Mouse (Mus musculus) hindbrain, postnatal 0 days (tissue): ENCODE results near the gene Agfg1. TPM values are rescaled to one million over a fixed set of nuclear protein-coding genes. Genes with fewer than 3 reads are reported as not detected.

ENCODE experiments used
- ATAC-seq: fragments of 200-750 bp; cut with Nextera tagmentation; 2 replicates; pipeline ENCODE4 v1.8.0; 2017; ENCODE audit warnings: mild to moderate bottlenecking, moderate TSS enrichment, moderate library complexity
- DNase-seq: peaks from one replicate; pipeline ENCODE4 v3.0.0-alpha.2; 2015; ENCODE audit warnings: low spot score
- H3K27ac ChIP-seq: fragments of 300-500 bp; sonication (generic); 2 replicates; pipeline ENCODE4 v1.5.1; 2014; ENCODE audit warnings: mild to moderate bottlenecking
- H3K27me3 ChIP-seq: fragments of 300-500 bp; sonication (generic); 2 replicates; pipeline ENCODE4 v1.6.1; 2014; ENCODE audit warnings: low read length, mixed read lengths; ENCODE audit not compliant: insufficient read depth
- H3K36me3 ChIP-seq: fragments of 300-500 bp; sonication (generic); 2 replicates; pipeline ENCODE4 v1.6.1; 2014; ENCODE audit warnings: low read length, mixed read lengths; ENCODE audit not compliant: insufficient read depth
- H3K4me1 ChIP-seq: fragments of 300-500 bp; sonication (generic); 2 replicates; pipeline ENCODE4 v1.6.1; 2014; ENCODE audit warnings: antibody characterized with exemption, low read length, mixed read lengths; ENCODE audit not compliant: insufficient read depth
- H3K4me2 ChIP-seq: fragments of 300-500 bp; sonication (generic); 2 replicates; pipeline ENCODE4 v1.6.1; 2014; ENCODE audit warnings: low read depth, mild to moderate bottlenecking, low read length, moderate library complexity, mixed read lengths
- H3K4me3 ChIP-seq: fragments of 300-500 bp; sonication (generic); 2 replicates; pipeline ENCODE4 v1.5.1; 2014; ENCODE audit warnings: low read length
- H3K9ac ChIP-seq: fragments of 300-500 bp; sonication (generic); replicated peaks from 2 replicates; pipeline ENCODE4 v1.6.1; 2014; ENCODE audit warnings: mild to moderate bottlenecking, low read length, moderate library complexity, mixed read lengths
- H3K9me3 ChIP-seq: fragments of 300-500 bp; sonication (generic); 2 replicates; pipeline ENCODE4 v1.6.1; 2016; ENCODE audit warnings: low read length, mixed read lengths
- CTCF ChIP-seq: IDR thresholded peaks from 2 replicates; pipeline ENCODE4 v1.5.1; 2016; ENCODE audit warnings: antibody characterized with exemption, control low read depth, low read depth
- WGBS: fragments of 180-500 bp; shearing (Covaris S2); extraction: QIAGEN DNeasy Blood & Tissue Kit; methylation state at CpG from one replicate; pipeline ENCODE4 v1.1.7; 2014; 5-methylcytosine and 5-hydroxymethylcytosine counted together
- polyA plus RNA-seq: library from polyadenylated mRNA; unstranded; fragments of >200 nt; fragmentation: Nextera tagmentation; extraction: Ambion mirVana; gene quantifications from 2 replicates; pipeline ENCODE4 v1.2.1, GENCODE M21; 2015
- total RNA-seq: library from RNA; depleted of rRNA; stranded (reverse); fragments of >200 nt; gene quantifications from 2 replicates; pipeline ENCODE4 v1.2.3, GENCODE M21; 2014

Agfg1 gene
- total and polyA plus RNA-seq, 2 experiments from 2014 or later, result 20.7 to 98.6 TPM

GRCm38 (mm10) chr1:82821846-82822245 lies 17.4 kb upstream of the Agfg1 start:
- Histone ChIP-seq H3K27me3 (no peaks in the 10 kb centered on the region), H3K4me3 (no peak overlapping the region), H3K4me2 (no peak overlapping the region), H3K9ac (no peak overlapping the region), H3K4me1 (no peaks in the 10 kb centered on the region), H3K36me3 (no peaks in the 10 kb centered on the region), H3K9me3 (no peaks in the 10 kb centered on the region), H3K27ac (no peak overlapping the region)
- DNase-seq, result no peak
- no peak for ATAC-seq
- 81% methylated on average over 3 of the region's 3 CpGs for WGBS
- no peak for TF ChIP-seq CTCF

GRCm38 (mm10) chr1:82824147-82824546 lies 15.1 kb upstream of the Agfg1 start:
- DNase-seq (no peak), ATAC-seq (no peak)
- WGBS, result 91% methylated on average over 6 of the region's 6 CpGs
- Histone ChIP-seq H3K36me3 (no peaks in the 10 kb centered on the region), H3K27ac (no peak overlapping the region), H3K27me3 (no peaks in the 10 kb centered on the region), H3K4me2 (no peak overlapping the region), H3K9me3 (no peaks in the 10 kb centered on the region), H3K4me3 (no peak overlapping the region), H3K4me1 (no peaks in the 10 kb centered on the region), H3K9ac (no peak overlapping the region)
- TF ChIP-seq CTCF, result no peak

GRCm38 (mm10) chr1:82825256-82825655 lies 14.0 kb upstream of the Agfg1 start:
- Histone ChIP-seq H3K4me1 (no peaks in the 10 kb centered on the region), H3K27ac (no peak overlapping the region), H3K9ac (no peak overlapping the region), H3K36me3 (no peaks in the 10 kb centered on the region), H3K27me3 (no peaks in the 10 kb centered on the region), H3K4me3 (no peak overlapping the region), H3K4me2 (no peak overlapping the region), H3K9me3 (no peaks in the 10 kb centered on the region)
- no peak for TF ChIP-seq CTCF
- 93% methylated on average over 2 of the region's 2 CpGs for WGBS
- no peak for DNase-seq
- no peak for ATAC-seq

GRCm38 (mm10) chr1:82825783-82826182 lies 13.5 kb upstream of the Agfg1 start:
- Histone ChIP-seq H3K4me3 (no peak overlapping the region), H3K4me2 (no peak overlapping the region), H3K36me3 (no peaks in the 10 kb centered on the region), H3K9me3 (no peaks in the 10 kb centered on the region), H3K4me1 (no peaks in the 10 kb centered on the region), H3K9ac (no peak overlapping the region), H3K27ac (no peak overlapping the region), H3K27me3 (no peaks in the 10 kb centered on the region)
- WGBS, result 94% methylated on average over 7 of the region's 7 CpGs
- no peak for TF ChIP-seq CTCF
- DNase-seq (no peak), ATAC-seq (no peak)

- Histone ChIP-seq H3K9ac (no peak overlapping the region), H3K4me3 (no peak overlapping the region), H3K9me3 (no peaks in the 10 kb centered on the region), H3K36me3 (no peaks in the 10 kb centered on the region), H3K27ac (no peak overlapping the region), H3K4me2 (no peak overlapping the region), H3K4me1 (no peaks in the 10 kb centered on the region), H3K27me3 (no peaks in the 10 kb centered on the region)
- TF ChIP-seq CTCF, result no peak
- no peak for DNase-seq
- no peak for ATAC-seq
- WGBS, result 50% methylated on average over 5 of the region's 5 CpGs
Observed at GRCm38 (mm10) chr1:82826911-82827310, 12.4 kb upstream of the Agfg1 start.

- H3K36me3 ChIP-seq, result no peaks in the 10 kb centered on the region
- DNase-seq (no peak), ATAC-seq (no peak)
- TF ChIP-seq CTCF, result no peak
- H3K9ac ChIP-seq, result no peak overlapping the region
- H3K27ac ChIP-seq, result no peak overlapping the region
- H3K27me3 ChIP-seq, result no peaks in the 10 kb centered on the region
- no peaks in the 10 kb centered on the region for H3K4me1 ChIP-seq
- H3K4me3 ChIP-seq, result no peak overlapping the region
- H3K4me2 ChIP-seq, result no peak overlapping the region
- WGBS, result 97% methylated on average over 1 of the region's 1 CpGs
- no peaks in the 10 kb centered on the region for H3K9me3 ChIP-seq
Observed at GRCm38 (mm10) chr1:82830771-82831170, 8.5 kb upstream of the Agfg1 start.

GRCm38 (mm10) chr1:82831547-82832240 lies 7.6 kb upstream of the Agfg1 start:
- 42% methylated on average over 9 of the region's 9 CpGs for WGBS
- DNase-seq (peak; percentile 35), ATAC-seq (peak; percentile 64)
- Histone ChIP-seq H3K27me3 (no peaks in the 10 kb centered on the region), H3K4me3 (no peak overlapping the region), H3K9ac (no peak overlapping the region), H3K27ac (peak overlapping the region; percentile 17; the same call in 1 of the 2 replicates), H3K9me3 (no peaks in the 10 kb centered on the region), H3K4me1 (no peaks in the 10 kb centered on the region), H3K4me2 (no peak overlapping the region), H3K36me3 (no peaks in the 10 kb centered on the region)
- no peak for TF ChIP-seq CTCF
